Mouse (Mus musculus) cortical plate, adult 2 months (tissue): Measurements from ENCODE around the gene Casp6. TPM values are rescaled to one million over a fixed set of nuclear protein-coding genes. Genes with fewer than 3 reads are reported as not detected.

Experiments
- H3K27ac ChIP-seq: fragments of 200-500 bp; 2 replicates; pipeline ENCODE4 v1.5.1; 2012; ENCODE audit warnings: low read length, control low read depth, inconsistent platforms; ENCODE audit not compliant: insufficient read depth
- H3K4me1 ChIP-seq: fragments of 200-500 bp; 2 replicates; pipeline ENCODE4 v1.6.1; 2011; ENCODE audit warnings: low read length; ENCODE audit not compliant: control insufficient read depth, insufficient read depth
- H3K4me3 ChIP-seq: fragments of 200-500 bp; 2 replicates; pipeline ENCODE4 v1.5.1; 2011; ENCODE audit warnings: mild to moderate bottlenecking, low read length, control low read depth; ENCODE audit not compliant: insufficient read depth
- CTCF ChIP-seq: fragments of 200-500 bp; IDR thresholded peaks from 2 replicates; pipeline ENCODE4 v1.5.1; 2011; ENCODE audit warnings: mild to moderate bottlenecking, control low read depth, low read length; ENCODE audit not compliant: insufficient read depth; ENCODE audit errors: extremely low read depth
- POLR2A ChIP-seq: fragments of 200-500 bp; IDR thresholded peaks from 2 replicates; pipeline ENCODE4 v1.6.1; 2011; ENCODE audit warnings: mild to moderate bottlenecking, low read length, control low read depth; ENCODE audit not compliant: insufficient read depth; ENCODE audit errors: extremely low read depth
- polyA plus RNA-seq: library from polyadenylated mRNA; depleted of rRNA; stranded (reverse); fragments of >200 nt; gene quantifications from 2 replicates; pipeline ENCODE4 v1.2.3, GENCODE M21; 2012; rRNA removed

Casp6 gene
- polyA plus RNA-seq, 1 experiment: 15.7 TPM

DNA sequence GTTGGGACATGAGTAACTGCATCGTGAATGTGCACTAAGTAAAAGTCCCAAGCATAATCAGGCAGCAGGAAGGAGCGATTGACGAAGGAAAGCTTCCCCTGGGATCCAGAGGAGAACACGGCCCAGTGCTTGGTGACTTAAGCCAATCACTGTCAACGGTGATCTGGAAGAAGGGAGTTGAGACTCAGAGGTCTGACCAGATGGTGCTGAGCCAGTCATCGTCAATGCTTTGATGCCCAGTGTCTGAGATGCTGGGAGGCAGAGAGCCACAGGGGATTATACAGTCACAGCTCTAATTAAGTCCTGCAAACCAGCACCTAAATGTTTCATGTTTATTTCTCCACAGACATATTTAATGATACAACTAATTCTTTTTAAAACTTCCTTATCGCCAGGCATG, 37.8 kb downstream of the Casp6 start:
- TF ChIP-seq POLR2A (no peak), CTCF (no peak)
- Histone ChIP-seq H3K4me3 (no peak overlapping the region), H3K4me1 (no peaks in the 10 kb centered on the region; the same call in 1 of the 2 replicates), H3K27ac (no peak overlapping the region)

DNA sequence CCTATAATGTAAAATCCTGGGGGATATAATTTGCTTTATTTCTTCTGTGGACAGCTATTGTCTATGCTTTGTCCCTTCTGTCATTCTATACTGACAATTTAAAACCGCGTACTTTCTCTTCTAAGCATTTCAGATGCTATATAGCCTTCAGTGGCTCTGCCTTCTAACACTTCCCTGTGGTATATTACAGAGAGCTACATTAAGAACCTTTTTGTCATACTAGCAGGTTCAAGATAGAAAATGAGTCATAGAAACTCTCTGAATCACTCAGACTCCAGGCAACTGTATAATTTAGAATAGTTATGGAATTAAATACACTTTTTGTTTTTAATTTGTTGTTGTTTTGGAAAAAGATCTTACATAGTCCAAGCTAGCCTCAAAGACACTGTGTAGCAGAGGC, 39.6 kb downstream of the Casp6 start:
- H3K4me1 ChIP-seq: no peaks in the 10 kb centered on the region; the same call in 1 of the 2 replicates
- no peak overlapping the region for H3K27ac ChIP-seq
- no peak for TF ChIP-seq CTCF
- no peak for TF ChIP-seq POLR2A
- H3K4me3 ChIP-seq: no peak overlapping the region

DNA sequence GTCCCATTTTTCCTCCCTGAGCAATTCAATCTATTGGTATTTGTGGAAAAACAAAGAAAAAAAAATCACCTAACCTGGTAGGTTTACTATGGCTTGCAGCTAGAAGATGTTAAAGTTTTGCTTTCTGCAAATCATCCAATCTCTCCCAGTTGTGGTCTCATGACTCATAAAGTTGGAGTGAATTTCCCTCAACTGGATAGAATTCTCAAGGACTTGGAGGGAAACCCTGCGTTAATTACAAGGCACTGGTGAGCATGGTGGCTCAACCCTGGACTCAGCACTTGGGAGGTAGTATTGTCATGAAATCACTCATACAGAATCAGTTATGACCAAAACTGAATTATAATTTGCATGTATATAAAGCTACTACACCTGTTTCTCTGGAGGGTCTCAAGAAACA, 40.1 kb downstream of the Casp6 start:
- Histone ChIP-seq H3K27ac (no peak overlapping the region), H3K4me3 (no peak overlapping the region), H3K4me1 (no peaks in the 10 kb centered on the region; the same call in 1 of the 2 replicates)
- TF ChIP-seq POLR2A: no peak
- TF ChIP-seq CTCF: no peak

DNA sequence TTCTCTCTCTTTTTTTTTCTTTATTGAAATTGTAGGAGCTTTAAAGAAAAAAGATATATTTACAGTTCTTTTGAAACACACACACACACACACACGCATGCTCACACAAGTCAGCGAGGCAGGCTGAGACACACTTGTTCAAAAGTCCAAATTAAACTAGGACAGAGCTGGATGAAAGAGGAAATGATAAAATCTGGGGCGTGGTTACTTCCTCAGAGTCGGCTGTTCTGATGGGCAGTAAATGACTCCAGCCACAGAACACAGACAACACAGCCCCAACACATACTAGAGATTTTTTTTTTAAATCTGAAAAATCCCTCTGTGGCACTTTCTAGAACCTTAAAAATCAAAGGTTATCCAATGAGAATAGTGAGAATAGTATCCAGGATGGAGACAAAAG, 42.6 kb downstream of the Casp6 start:
- Histone ChIP-seq H3K4me1 (no peaks in the 10 kb centered on the region; the same call in 1 of the 2 replicates), H3K4me3 (no peak overlapping the region), H3K27ac (no peak overlapping the region)
- TF ChIP-seq POLR2A (no peak), CTCF (no peak)

DNA sequence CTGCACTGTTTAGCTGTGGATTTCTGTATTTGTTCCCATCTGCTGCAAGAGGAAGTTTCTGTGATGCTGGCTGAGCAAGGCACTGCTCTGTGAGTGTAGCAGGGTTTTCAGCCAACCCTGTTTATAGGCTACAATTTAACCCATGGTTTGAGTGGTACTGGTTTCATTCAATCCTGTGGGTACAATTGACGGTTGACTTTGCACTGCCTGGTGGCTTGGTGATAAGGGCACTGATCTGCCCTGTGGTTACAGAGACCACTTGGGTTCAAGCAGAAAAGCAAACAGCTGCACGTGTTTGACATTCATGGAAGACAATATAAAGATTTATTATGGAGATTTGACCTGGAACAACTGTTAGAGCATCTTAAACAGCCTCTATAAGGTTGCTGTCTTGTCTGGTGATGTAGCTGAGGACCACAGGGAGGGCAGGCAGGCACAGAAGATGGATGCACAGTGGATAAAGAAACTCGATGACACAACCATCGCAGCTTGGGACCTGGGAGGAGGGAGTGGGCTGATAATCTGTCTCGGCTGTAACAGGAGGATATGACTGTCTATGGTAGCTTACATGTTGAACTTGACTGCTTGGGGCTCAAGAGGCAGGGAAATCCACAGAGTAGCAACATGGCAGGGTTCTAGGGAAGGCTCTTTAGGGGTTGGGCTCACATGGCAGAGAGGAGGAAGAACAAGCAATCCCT, 45.1 kb downstream of the Casp6 start:
- Histone ChIP-seq H3K4me3 (no peak overlapping the region), H3K4me1 (no peaks in the 10 kb centered on the region)

DNA sequence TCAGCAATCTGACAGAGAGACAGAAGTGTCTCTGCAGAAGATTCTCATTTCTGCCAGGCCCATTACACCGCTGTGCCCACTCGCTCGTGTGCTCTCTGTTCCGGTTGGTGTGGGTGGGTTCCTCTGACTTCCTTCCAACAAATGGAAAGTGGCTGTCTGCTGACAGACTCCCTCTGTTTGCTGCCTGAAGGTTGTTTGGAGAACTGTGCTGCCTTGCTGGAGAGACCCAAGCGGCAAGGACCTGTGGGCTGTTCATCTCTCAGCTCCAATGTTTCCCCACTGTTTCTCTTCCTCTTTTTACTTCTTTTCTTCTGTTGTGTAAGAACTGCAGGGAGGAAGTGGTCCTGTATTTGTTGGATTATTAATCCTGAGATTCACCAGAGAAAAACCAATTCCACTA, 47.1 kb downstream of the Casp6 start:
- Histone ChIP-seq H3K27ac (no peak overlapping the region), H3K4me3 (no peak overlapping the region), H3K4me1 (no peaks in the 10 kb centered on the region)
- no peak for TF ChIP-seq POLR2A

More for the DNA sequence above, 45.1 kb downstream of the Casp6 start:
- H3K27ac ChIP-seq: no peak overlapping the region
- TF ChIP-seq CTCF: no peak

DNA sequence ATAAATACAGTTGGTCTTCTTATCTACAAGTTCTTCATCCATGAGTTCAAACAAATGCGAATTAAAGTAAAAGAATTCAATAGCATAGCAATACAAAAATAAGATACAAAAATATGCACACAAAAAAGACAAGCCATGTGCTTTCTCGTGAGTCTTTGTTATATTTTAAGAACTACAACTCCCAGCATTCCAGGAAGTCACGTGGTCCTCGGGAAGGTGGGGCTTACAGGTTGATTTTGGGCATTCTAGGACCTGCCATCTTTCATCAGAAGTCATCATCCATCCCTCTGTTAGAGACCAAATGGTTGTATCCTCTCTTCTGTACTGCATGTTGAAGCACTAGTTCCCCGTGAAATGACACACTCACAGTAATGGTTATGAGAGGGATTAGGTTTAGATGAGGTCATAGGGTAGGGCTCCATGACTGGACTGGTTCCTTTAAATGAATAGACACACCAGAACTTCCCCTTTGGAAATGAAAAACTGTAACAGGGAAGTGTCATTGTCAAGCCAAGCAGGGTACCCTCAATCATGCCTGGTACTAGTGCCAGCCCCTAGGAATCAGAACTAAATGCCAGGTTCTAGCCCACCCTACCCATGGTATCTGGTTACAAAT, 48.0 kb downstream of the Casp6 start:
- no peaks in the 10 kb centered on the region for H3K4me1 ChIP-seq
- H3K4me3 ChIP-seq: no peak overlapping the region
- no peak for TF ChIP-seq POLR2A
- no peak for TF ChIP-seq CTCF
- no peak overlapping the region for H3K27ac ChIP-seq

DNA sequence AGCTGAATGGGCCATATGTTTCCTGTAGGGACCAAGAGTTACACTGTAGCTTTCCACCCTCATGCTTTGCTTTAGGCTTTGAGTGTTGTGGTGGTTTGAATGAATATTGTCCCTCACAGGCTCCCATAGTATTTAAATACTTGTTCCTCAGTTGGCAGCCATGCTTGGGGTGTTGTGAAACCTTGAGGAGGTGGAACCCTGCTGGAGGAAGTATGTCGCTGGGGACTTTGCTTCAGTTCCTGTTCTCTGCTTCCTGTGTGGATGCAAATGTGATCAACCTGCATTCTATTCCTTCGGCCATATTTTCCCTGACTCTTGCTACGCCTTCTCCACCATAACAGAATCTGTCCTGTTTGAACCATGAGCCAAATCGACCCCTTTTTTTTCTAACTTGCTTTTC, 52.1 kb downstream of the Casp6 start:
- TF ChIP-seq CTCF: no peak
- no peak for TF ChIP-seq POLR2A
- H3K4me1 ChIP-seq: no peaks in the 10 kb centered on the region
- H3K27ac ChIP-seq: no peak overlapping the region

DNA sequence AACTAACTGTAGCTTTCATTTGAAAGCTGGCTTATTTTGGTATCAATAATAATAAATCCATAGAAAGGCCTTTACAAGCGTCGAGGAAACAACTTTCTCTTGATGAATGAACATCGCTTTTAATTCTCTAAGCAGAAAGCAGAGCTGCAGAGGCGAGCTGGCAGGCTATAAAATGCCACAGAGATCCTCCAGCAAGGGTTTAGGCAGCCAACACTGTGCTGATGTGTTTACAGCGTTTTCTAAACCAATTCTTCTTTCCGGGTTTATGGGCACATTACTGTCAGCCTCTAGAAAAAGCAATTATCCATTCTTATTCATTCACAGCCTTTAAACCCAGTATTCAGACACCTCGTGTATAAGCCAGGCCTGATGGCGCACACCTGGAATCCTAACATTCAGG, 61.3 kb downstream of the Casp6 start:
- Histone ChIP-seq H3K4me1 (no peaks in the 10 kb centered on the region), H3K4me3 (no peak overlapping the region), H3K27ac (no peak overlapping the region)
- TF ChIP-seq CTCF (no peak), POLR2A (no peak)

More for the DNA sequence above, 52.1 kb downstream of the Casp6 start:
- no peak overlapping the region for H3K4me3 ChIP-seq

Other genes with a start within 250 kb of the Casp6 start
- gene Egf, start 146.1 kb upstream of the Casp6 start, polyA plus RNA-seq: 3.5 and 4.2 TPM in 2 replicates
- 0.10 and 0.11 TPM in 2 replicates for gene Lrit3, start 97.4 kb upstream of the Casp6 start, polyA plus RNA-seq
- gene Rrh, start 78.8 kb upstream of the Casp6 start, polyA plus RNA-seq: 0.42 and 0.55 TPM in 2 replicates
- gene Gar1, start 70.0 kb upstream of the Casp6 start, polyA plus RNA-seq: 50.9 and 51.4 TPM in 2 replicates
- gene Cfi, start 65.5 kb upstream of the Casp6 start, polyA plus RNA-seq: 0.04 TPM in 1 of 2 replicates, not detected in the other
- gene Pla2g12a, start 22.8 kb upstream of the Casp6 start, polyA plus RNA-seq: 27.9 and 29.0 TPM in 2 replicates
- 1.8 and 2.9 TPM in 2 replicates for gene Mcub, start 68.8 kb downstream of the Casp6 start, polyA plus RNA-seq
- gene Sec24b, start 160.1 kb downstream of the Casp6 start, polyA plus RNA-seq: 53.8 and 57.7 TPM in 2 replicates
- gene Col25a1, start 230.1 kb downstream of the Casp6 start, polyA plus RNA-seq: 9.1 and 10.4 TPM in 2 replicates